Mouse (Mus musculus): Measurements from ENCODE around the gene Gm17019.
"Not testable (repeated sequence)": the region's sequence is repeated elsewhere in the genome, so short reads cannot be mapped to it uniquely, and the experiment has no call there.

The Gm17019 gene

GRCm38 (mm10) chr5:14998077-14998476 lies 34.7 kb downstream of the Gm17019 start:
- CTCF ChIA-PET, POLR2A ChIA-PET: not testable (repeated sequence)

GRCm38 (mm10) chr5:14997556-14997955 lies 35.2 kb downstream of the Gm17019 start:
- POLR2A ChIA-PET, CTCF ChIA-PET: not testable (repeated sequence)

- POLR2A ChIA-PET, CTCF ChIA-PET: not testable (repeated sequence)
Observed at GRCm38 (mm10) chr5:14996670-14997249, 36.0 kb downstream of the Gm17019 start.

- CTCF ChIA-PET, POLR2A ChIA-PET: not testable (repeated sequence)
Observed at GRCm38 (mm10) chr5:14994124-14994523, 38.7 kb downstream of the Gm17019 start.

- CTCF ChIA-PET, POLR2A ChIA-PET: not testable (repeated sequence)
Observed at GRCm38 (mm10) chr5:14990375-14991158, 42.2 kb downstream of the Gm17019 start.

GRCm38 (mm10) chr5:14986649-14987387 lies 46.0 kb downstream of the Gm17019 start:
- POLR2A ChIA-PET, CTCF ChIA-PET: not testable (repeated sequence)
